Mouse (Mus musculus): ENCODE results near the gene Psg28.

DNA sequence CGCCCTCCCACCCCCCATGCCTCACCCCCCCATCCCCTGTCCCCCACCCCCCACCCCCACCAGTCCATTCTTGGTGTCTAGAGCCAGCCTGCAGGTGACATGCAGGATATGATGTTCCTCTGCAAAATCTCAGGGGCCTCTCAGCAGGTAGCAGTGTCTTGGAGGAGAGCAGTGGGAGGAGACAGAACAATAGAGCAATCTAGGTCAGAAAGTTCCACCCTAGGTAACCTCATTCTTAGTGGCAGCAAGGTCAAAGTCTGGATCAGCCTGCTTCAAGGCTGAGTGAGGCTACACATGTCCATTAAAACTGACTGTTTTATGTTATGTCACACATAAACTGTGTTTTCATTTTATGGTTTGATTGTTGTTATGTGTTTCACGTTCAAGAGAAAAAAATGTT, 53.5 kb downstream of the Psg28 start:
- no peak for TF ChIP-seq TAL1 (conservative IDR thresholded peaks at IDR 0.05; ENCODE audit: low read depth, low read length)
- TF ChIP-seq POLR2AphosphoS5 (IDR thresholded peaks at IDR 0.05; ENCODE audit: insufficient replicate concordance, low read depth, low read length), result no peak
- TF ChIP-seq CTCF (IDR thresholded peaks at IDR 0.05; ENCODE audit: low read depth, low read length), result no peak
- TF ChIP-seq GATA1 (IDR thresholded peaks at IDR 0.05; ENCODE audit: borderline replicate concordance, low read length), result no peak

Measured in G1E (cell line).